Mouse (Mus musculus): ENCODE measurements around the gene Sox14.

Sox14 gene

GRCm38 (mm10) chr9:99875618-99876372 is at the start of gene Sox14:
Gene Sox14, minus strand, starts transcription at chr9:99876170.
- no peak for DNase-seq (ENCODE audit: inconsistent ontology term)

GRCm38 (mm10) chr9:99879311-99879710 is 3.3 kb upstream of the Sox14 start:
- no peak for DNase-seq (ENCODE audit: inconsistent ontology term)

- DNase-seq (ENCODE audit: inconsistent ontology term): no peak
These were observed 2.6 kb upstream of the Sox14 start for GRCm38 (mm10) chr9:99878588-99878987.

GRCm38 (mm10) chr9:99877056-99877546 is 1.1 kb upstream of the Sox14 start:
- no peak for DNase-seq (ENCODE audit: inconsistent ontology term)

- no peak for DNase-seq (ENCODE audit: inconsistent ontology term)
These were observed 544 bp upstream of the Sox14 start for GRCm38 (mm10) chr9:99876373-99877055.

GRCm38 (mm10) chr9:99874735-99875617 is 994 bp downstream of the Sox14 start:
- DNase-seq (ENCODE audit: inconsistent ontology term): no peak

GRCm38 (mm10) chr9:99873721-99874120 is 2.2 kb downstream of the Sox14 start:
- DNase-seq (ENCODE audit: inconsistent ontology term): no peak

GRCm38 (mm10) chr9:99873116-99873620 is 2.8 kb downstream of the Sox14 start:
- DNase-seq (ENCODE audit: inconsistent ontology term): no peak

GRCm38 (mm10) chr9:99872204-99873115 is 3.5 kb downstream of the Sox14 start:
- DNase-seq (ENCODE audit: inconsistent ontology term): no peak

- no peak for DNase-seq (ENCODE audit: inconsistent ontology term)
These were observed 4.3 kb downstream of the Sox14 start for GRCm38 (mm10) chr9:99871556-99872203.

- DNase-seq (ENCODE audit: inconsistent ontology term): no peak
These were observed 5.0 kb downstream of the Sox14 start for GRCm38 (mm10) chr9:99870780-99871555.

- no peak for DNase-seq (ENCODE audit: inconsistent ontology term)
These were observed 5.8 kb downstream of the Sox14 start for GRCm38 (mm10) chr9:99869936-99870779.

GRCm38 (mm10) chr9:99869275-99869674 is 6.7 kb downstream of the Sox14 start:
- no peak for DNase-seq (ENCODE audit: inconsistent ontology term)

GRCm38 (mm10) chr9:99868606-99869005 is 7.4 kb downstream of the Sox14 start:
- DNase-seq (ENCODE audit: inconsistent ontology term): no peak

- DNase-seq (ENCODE audit: inconsistent ontology term): no peak
These were observed 7.9 kb downstream of the Sox14 start for GRCm38 (mm10) chr9:99868054-99868453.

GRCm38 (mm10) chr9:99862936-99863335 is 13.0 kb downstream of the Sox14 start:
- DNase-seq (ENCODE audit: inconsistent ontology term): no peak

- DNase-seq (ENCODE audit: inconsistent ontology term): no peak
These were observed 21.5 kb downstream of the Sox14 start for GRCm38 (mm10) chr9:99854486-99854885.

- DNase-seq (ENCODE audit: inconsistent ontology term): no peak
These were observed 22.6 kb downstream of the Sox14 start for GRCm38 (mm10) chr9:99853356-99853755.
